Mouse (Mus musculus) intestine, postnatal 0 days (tissue): Measurements from ENCODE around the gene Esrra. TPM values are rescaled to one million over a fixed set of nuclear protein-coding genes. Genes with fewer than 3 reads are reported as not detected.
A peak's percentile ranks its signal among the peaks of the same experiment; 100 is the strongest.

Experiments used
- ATAC-seq: fragments of 200-750 bp; cut with Nextera tagmentation; 2 replicates; pipeline ENCODE4 v1.8.0; 2017; ENCODE audit warnings: mild to moderate bottlenecking, moderate TSS enrichment, moderate library complexity
- H3K27ac ChIP-seq: fragments of 300-500 bp; sonication (generic); 2 replicates; pipeline ENCODE4 v1.5.1; 2014; ENCODE audit warnings: mild to moderate bottlenecking, low read depth, low read length, moderate library complexity
- H3K27me3 ChIP-seq: fragments of 300-500 bp; sonication (generic); replicated peaks from 2 replicates; pipeline ENCODE4 v1.6.1; 2014; ENCODE audit warnings: low read length, mixed read lengths; ENCODE audit not compliant: control insufficient read depth, insufficient read depth
- H3K36me3 ChIP-seq: fragments of 300-500 bp; sonication (generic); 2 replicates; pipeline ENCODE4 v1.6.1; 2014; ENCODE audit warnings: mild to moderate bottlenecking, moderate library complexity; ENCODE audit not compliant: control insufficient read depth, insufficient read depth
- H3K4me1 ChIP-seq: fragments of 300-500 bp; sonication (generic); replicated peaks from 2 replicates; pipeline ENCODE4 v1.6.1; 2014; ENCODE audit warnings: antibody characterized with exemption, low read length, mixed read lengths; ENCODE audit not compliant: control insufficient read depth, insufficient read depth
- H3K4me2 ChIP-seq: fragments of 300-500 bp; sonication (generic); replicated peaks from 2 replicates; pipeline ENCODE4 v1.6.1; 2014; ENCODE audit warnings: low read depth, mild to moderate bottlenecking, moderate library complexity
- H3K4me3 ChIP-seq: fragments of 300-500 bp; sonication (generic); 2 replicates; pipeline ENCODE4 v1.5.1; 2014; ENCODE audit warnings: low read depth, low read length
- H3K9ac ChIP-seq: fragments of 300-500 bp; sonication (generic); 2 replicates; pipeline ENCODE4 v1.6.1; 2014; ENCODE audit warnings: mild to moderate bottlenecking, low read depth, low read length
- H3K9me3 ChIP-seq: fragments of 300-500 bp; sonication (generic); 2 replicates; pipeline ENCODE4 v1.6.1; 2016; ENCODE audit warnings: mixed run types; ENCODE audit not compliant: control insufficient read depth
- CTCF ChIP-seq: sonication (generic); IDR thresholded peaks from 2 replicates; pipeline ENCODE4 v1.5.1; 2016; ENCODE audit warnings: low read depth, mild to moderate bottlenecking, control low read depth, antibody characterized with exemption, moderate library complexity
- WGBS: fragments of 180-500 bp; shearing (Covaris S2); extraction: QIAGEN DNeasy Blood & Tissue Kit; methylation state at CpG from one replicate; pipeline ENCODE4 v1.1.7; 2014; 5-methylcytosine and 5-hydroxymethylcytosine counted together
- polyA plus RNA-seq: library from polyadenylated mRNA; unstranded; fragments of >200 nt; fragmentation: Nextera tagmentation; extraction: Ambion mirVana; gene quantifications from 2 replicates; pipeline ENCODE4 v1.2.1, GENCODE M21; 2015

The Esrra gene
- polyA plus RNA-seq, 1 experiment from 2014 or later = 63.6 TPM

- 74% methylated on average over 10 of the region's 10 CpGs for WGBS
- no peak overlapping the region for H3K9ac ChIP-seq
These were observed 34.8 kb upstream of the Esrra start for GRCm38 (mm10) chr19:6956461-6956860.

DNA sequence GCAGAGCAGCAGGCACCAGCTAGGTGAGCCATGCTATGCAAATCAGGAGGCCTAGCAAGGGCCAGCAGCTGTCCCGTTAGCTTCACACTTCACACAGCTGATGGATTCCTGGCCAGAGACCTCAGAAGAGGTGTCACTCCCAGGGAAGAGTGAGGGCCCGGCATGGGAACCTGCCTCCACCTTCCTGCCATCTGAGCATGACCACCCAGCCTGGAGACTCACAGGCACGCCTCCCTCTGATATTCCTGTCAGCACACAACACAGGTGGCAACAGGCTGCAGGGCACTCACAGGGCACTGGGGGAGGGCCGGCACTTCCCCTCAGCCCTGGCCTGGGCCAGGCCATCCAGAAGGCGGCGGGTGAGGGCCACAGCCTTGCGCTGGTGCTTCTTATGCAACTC, 33.8 kb upstream of the Esrra start:
- 73% methylated on average over 7 of the region's 7 CpGs for WGBS
- H3K27me3 ChIP-seq = no peaks in the 10 kb centered on the region
- ATAC-seq = no peak
- TF ChIP-seq CTCF = no peak
- H3K9me3 ChIP-seq = no peaks in the 10 kb centered on the region
- H3K4me1 ChIP-seq = peaks cover 6% of the 10 kb centered on the region; the same call in 1 of the 2 replicates
- H3K9ac ChIP-seq = no peak overlapping the region
- H3K36me3 ChIP-seq = peaks cover 76% of the 10 kb centered on the region
- H3K27ac ChIP-seq = no peak overlapping the region
- no peak overlapping the region for H3K4me3 ChIP-seq
- H3K4me2 ChIP-seq = no peak overlapping the region

More at GRCm38 (mm10) chr19:6956461-6956860, 34.8 kb upstream of the Esrra start:
- peaks cover 6% of the 10 kb centered on the region; the same call in 1 of the 2 replicates for H3K4me1 ChIP-seq
- no peaks in the 10 kb centered on the region for H3K27me3 ChIP-seq
- peaks cover 81% of the 10 kb centered on the region for H3K36me3 ChIP-seq
- H3K4me3 ChIP-seq = no peak overlapping the region
- H3K4me2 ChIP-seq = no peak overlapping the region
- TF ChIP-seq CTCF = no peak
- ATAC-seq = no peak
- H3K27ac ChIP-seq = no peak overlapping the region; the same call in 1 of the 2 replicates
- H3K9me3 ChIP-seq = no peaks in the 10 kb centered on the region

GRCm38 (mm10) chr19:6954046-6954445, 32.4 kb upstream of the Esrra start:
- Histone ChIP-seq H3K4me2 (0 out of 2 replicates have a peak overlapping the region, but pooled peaks have one; percentile 3), H3K27ac (peak overlapping the region; percentile 57), H3K9ac (no peak overlapping the region), H3K4me1 (peaks cover 6% of the 10 kb centered on the region; the same call in 1 of the 2 replicates), H3K4me3 (no peak overlapping the region), H3K9me3 (no peaks in the 10 kb centered on the region), H3K36me3 (peaks cover 63% of the 10 kb centered on the region), H3K27me3 (no peaks in the 10 kb centered on the region)
- WGBS = 39% methylated on average over 9 of the region's 9 CpGs
- peak; percentile 73 for TF ChIP-seq CTCF
- ATAC-seq = no peak

DNA sequence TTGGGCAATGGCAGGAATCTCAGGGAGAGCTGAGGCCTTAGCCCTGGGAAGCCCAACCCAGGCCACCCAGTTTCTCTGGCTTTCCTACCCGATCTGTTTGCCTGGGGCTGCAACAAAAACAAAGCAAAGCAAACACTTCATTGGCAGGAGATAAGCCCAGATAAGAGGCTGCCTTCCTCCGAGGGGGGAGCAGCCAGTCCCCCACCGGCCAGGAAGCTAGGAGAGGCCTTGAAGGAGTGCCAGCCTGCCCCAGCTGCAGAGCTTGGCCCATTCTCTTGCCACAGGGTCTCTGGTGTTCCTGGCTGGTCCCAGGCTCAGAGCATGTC, 31.1 kb upstream of the Esrra start:
- H3K9me3 ChIP-seq = no peaks in the 10 kb centered on the region
- H3K9ac ChIP-seq = 0 out of 2 replicates have a peak overlapping the region, but pooled peaks have one; percentile 59
- H3K27me3 ChIP-seq = no peaks in the 10 kb centered on the region
- TF ChIP-seq CTCF = no peak
- H3K27ac ChIP-seq = peak overlapping the region; percentile 92
- peaks cover 49% of the 10 kb centered on the region for H3K36me3 ChIP-seq
- 2% methylated on average over 3 of the region's 3 CpGs for WGBS
- ATAC-seq = peak; percentile 5
- peak overlapping the region; percentile 77 for H3K4me2 ChIP-seq
- H3K4me3 ChIP-seq = peak overlapping the region; percentile 56; the same call in 1 of the 2 replicates
- H3K4me1 ChIP-seq = peaks cover 6% of the 10 kb centered on the region; the same call in 1 of the 2 replicates

GRCm38 (mm10) chr19:6951994-6952711, 30.5 kb upstream of the Esrra start:
- WGBS = 2% methylated on average over 31 of the region's 31 CpGs
- Histone ChIP-seq H3K4me3 (peak overlapping the region; percentile 56), H3K9me3 (no peaks in the 10 kb centered on the region), H3K36me3 (peaks cover 44% of the 10 kb centered on the region), H3K4me1 (peaks cover 6% of the 10 kb centered on the region; the same call in 1 of the 2 replicates), H3K9ac (peak overlapping the region; percentile 59), H3K27me3 (no peaks in the 10 kb centered on the region), H3K27ac (peak overlapping the region; percentile 92), H3K4me2 (peak overlapping the region; percentile 77)
- 0 out of 2 replicates have a peak, but pooled peaks have one; percentile 7 for TF ChIP-seq CTCF
- peak; percentile 60 for ATAC-seq

DNA sequence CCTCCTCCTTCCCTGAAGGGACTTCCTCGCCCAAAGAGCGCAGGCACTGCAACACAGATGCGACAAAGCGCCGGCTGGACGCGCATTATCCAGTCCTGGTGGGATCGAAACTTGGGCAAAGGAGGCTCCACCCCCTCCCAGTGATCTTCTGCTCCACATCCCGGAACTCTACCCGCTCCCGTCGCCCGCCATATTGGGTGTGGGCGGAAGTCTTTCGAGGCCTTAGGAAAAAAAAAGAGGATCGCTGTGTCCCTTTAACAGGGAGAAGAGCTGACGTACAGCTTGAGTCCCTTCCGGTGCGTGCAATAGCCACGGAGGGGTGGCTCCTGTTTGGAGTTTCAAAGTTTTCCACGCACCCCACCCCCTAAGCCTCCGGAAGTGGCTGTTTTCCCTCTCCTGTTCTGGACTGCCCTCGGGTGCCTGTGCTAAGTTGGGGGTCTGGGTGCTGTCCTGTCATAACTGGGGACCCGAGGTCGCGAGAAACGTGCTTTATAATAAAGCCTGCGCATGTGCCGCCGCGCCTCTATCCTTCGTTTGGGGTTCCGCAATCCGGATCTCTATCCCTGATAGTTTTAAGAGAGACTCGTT, 29.9 kb upstream of the Esrra start:
- H3K27ac ChIP-seq = peak overlapping the region; percentile 92
- ATAC-seq = peak; percentile 58
- WGBS = under 1% methylated on average over 35 of the region's 35 CpGs
- TF ChIP-seq CTCF = no peak
- peak overlapping the region; percentile 56 for H3K4me3 ChIP-seq
- peak overlapping the region; percentile 63 for H3K9ac ChIP-seq
- peak overlapping the region; percentile 77 for H3K4me2 ChIP-seq
- peaks cover 6% of the 10 kb centered on the region; the same call in 1 of the 2 replicates for H3K4me1 ChIP-seq
- peaks cover 37% of the 10 kb centered on the region for H3K36me3 ChIP-seq
- no peaks in the 10 kb centered on the region for H3K9me3 ChIP-seq
- no peaks in the 10 kb centered on the region for H3K27me3 ChIP-seq
